Mouse (Mus musculus): ENCODE results near the gene Pla2g4b. TPM values are rescaled to one million over a fixed set of nuclear protein-coding genes. Genes with fewer than 3 reads are reported as not detected.
A peak's percentile ranks its signal among the peaks of the same experiment; 100 is the strongest.

Pla2g4b gene
- polyA plus RNA-seq, 1 experiment from 2014 or later: 0.17 TPM

DNA sequence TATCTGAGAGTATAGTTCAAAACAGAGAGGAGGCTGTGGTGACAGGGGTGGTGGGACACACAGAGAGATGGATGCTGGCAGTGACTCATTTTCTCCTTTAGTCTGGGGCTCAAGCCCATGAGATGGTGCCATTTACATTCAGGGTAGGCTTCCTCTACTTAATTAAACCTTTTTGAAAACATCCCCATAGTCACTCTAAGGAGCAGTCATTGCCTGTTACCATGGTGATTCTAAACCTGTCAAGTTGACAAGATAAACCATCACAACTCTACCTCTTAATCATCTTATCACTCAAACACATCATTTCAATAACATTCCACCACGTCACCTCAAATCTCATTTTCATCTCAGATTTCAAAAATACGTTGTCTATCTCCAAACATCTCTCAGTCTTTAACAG is 29.2 kb upstream of the Pla2g4b start:
- Histone ChIP-seq H3K4me3 (ENCODE audit: inconsistent target) (no peak overlapping the region), H3K36me3 (ENCODE audit: inconsistent target) (no peaks in the 10 kb centered on the region), H3K27ac (no peak overlapping the region), H3K79me2 (ENCODE audit: inconsistent target) (no peaks in the 10 kb centered on the region)
- 100% methylated on average over 2 of the region's 2 CpGs for WGBS (ENCODE audit: missing documents)

DNA sequence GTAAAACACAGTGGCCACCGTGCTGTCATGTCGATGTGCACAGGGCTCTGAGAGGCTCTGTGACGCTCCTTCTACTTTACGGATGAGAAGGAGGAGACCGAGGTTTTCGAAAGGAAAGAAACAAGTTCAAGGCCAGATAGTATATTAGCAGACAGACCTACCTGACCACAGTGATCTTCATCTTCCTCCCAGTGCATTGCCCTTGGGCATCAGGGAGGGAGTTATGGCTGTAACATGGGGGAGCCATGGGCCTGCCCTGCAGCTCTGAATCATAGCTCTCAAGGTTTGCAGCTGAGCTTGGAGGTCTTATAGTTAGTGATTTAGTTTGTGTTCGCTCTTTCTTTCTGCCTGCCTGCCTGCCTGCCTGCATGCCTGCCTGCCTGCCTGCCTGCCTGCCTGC is 26.5 kb upstream of the Pla2g4b start:
- no peak overlapping the region for H3K27ac ChIP-seq
- H3K4me3 ChIP-seq (ENCODE audit: inconsistent target): no peak overlapping the region
- WGBS (ENCODE audit: missing documents): 97% methylated on average over 7 of the region's 7 CpGs
- H3K36me3 ChIP-seq (ENCODE audit: inconsistent target): no peaks in the 10 kb centered on the region
- H3K79me2 ChIP-seq (ENCODE audit: inconsistent target): no peaks in the 10 kb centered on the region

DNA sequence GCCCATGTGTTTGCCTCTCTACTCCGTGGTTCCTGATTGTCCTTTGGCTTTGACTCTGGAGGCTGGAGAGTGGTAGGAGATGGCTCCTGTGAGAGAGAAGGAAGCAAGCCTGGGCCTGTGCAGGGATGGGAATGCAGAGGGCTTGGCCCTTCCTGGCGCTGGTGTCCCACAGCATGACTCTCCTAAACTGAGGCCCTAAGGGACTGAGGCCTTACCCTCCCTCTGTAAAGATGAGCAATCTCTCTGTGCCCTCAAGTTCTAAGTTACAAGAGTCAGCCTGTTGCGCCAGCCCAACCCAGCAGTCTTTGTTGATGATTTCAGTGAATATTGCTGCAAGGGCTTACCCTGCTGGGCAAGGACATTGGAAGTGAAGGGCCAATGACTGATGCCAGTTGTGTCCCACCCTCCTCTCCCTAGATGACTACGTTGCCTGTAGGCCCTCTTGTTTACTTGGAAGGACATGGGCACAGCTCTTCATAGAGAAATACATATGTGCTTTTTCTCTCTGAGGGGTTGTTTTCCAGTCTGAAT is 25.5 kb upstream of the Pla2g4b start:
- WGBS (ENCODE audit: missing documents): 94% methylated on average over 4 of the region's 4 CpGs

DNA sequence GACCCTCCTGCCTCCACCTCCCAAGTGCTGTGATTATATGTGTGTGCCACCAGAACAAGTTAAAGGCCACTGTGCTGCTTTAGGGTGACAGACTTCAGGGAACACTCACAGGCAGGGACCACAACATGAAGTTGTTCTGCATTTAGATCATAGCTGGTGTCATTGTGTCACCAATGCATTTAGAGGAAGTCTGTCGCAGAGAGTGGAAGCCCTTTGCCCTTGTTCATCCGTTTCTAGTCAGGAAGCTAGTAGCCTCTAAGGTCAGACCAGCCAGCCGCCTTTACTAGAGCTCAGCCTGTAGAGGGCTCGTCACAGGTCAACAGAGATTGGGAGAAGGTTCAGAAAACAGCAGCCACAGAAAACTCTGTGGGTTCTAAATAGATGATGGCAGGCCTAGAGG is 24.5 kb upstream of the Pla2g4b start:
- H3K36me3 ChIP-seq (ENCODE audit: inconsistent target): no peaks in the 10 kb centered on the region
- no peak overlapping the region for H3K27ac ChIP-seq
- no peak overlapping the region for H3K4me3 ChIP-seq (ENCODE audit: inconsistent target)
- 4% methylated on average over 4 of the region's 4 CpGs for WGBS (ENCODE audit: missing documents)
- H3K79me2 ChIP-seq (ENCODE audit: inconsistent target): no peaks in the 10 kb centered on the region

More for the DNA sequence above, 25.5 kb upstream of the Pla2g4b start:
- Histone ChIP-seq H3K27ac (no peak overlapping the region), H3K79me2 (ENCODE audit: inconsistent target) (no peaks in the 10 kb centered on the region), H3K4me3 (ENCODE audit: inconsistent target) (no peak overlapping the region), H3K36me3 (ENCODE audit: inconsistent target) (no peaks in the 10 kb centered on the region)

DNA sequence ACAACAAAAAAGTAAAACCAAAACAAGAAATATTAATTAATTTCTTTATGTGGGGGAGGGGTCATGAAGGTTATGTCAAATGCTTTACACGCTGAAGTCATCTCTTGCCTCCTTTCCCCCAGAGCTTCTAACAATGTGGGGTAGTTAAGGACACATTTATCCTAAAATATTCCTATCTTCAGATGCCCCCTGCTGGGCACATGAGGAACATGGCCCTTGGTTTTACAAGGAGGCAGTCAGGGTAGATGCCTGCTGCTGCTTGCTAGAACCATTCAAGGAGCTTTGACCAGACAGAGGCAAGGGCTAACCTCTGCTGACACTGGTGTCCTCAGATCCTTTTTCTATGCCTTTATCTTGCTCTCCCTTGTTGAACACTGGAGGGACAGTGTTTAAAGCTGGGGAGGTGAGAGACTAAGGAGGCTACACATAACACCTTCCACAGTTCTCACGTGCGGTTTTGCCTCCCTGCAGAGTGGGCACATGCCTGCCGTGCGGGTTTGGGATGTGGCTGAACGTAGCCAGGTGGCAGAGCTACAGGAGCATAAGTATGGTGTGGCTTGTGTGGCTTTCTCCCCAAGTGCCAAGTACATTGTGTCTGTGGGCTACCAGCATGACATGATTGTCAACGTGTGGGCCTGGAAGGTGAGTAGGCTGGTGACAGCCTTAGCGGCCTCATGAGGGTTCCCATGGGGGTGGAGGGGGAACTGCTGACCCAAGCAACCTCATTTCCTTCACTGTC is 21.6 kb upstream of the Pla2g4b start:
- H3K79me2 ChIP-seq (ENCODE audit: inconsistent target): no peaks in the 10 kb centered on the region
- WGBS (ENCODE audit: missing documents): 81% methylated on average over 7 of the region's 8 CpGs

DNA sequence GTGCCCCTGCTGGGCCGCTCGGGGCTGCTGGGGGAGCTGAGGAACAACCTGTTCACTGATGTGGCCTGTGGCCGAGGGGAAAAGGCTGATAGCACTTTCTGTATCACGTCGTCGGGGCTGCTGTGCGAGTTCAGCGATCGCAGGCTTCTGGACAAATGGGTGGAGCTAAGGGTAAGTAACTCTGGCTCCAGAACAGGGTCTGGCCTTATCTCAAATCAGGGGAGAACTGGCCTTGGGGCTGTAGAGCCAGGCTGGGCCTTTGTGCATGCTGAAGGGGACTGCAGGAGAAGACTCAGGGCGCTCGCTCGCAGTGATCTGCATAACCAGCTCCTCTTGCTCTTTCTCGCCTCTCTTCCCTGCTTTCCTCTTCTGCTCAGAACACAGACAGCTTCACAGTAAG is 20.3 kb upstream of the Pla2g4b start:
- no peak overlapping the region for H3K27ac ChIP-seq
- H3K4me3 ChIP-seq (ENCODE audit: inconsistent target): no peak overlapping the region
- H3K79me2 ChIP-seq (ENCODE audit: inconsistent target): no peaks in the 10 kb centered on the region
- peaks cover 25% of the 10 kb centered on the region; the same call in 1 of the 2 replicates for H3K36me3 ChIP-seq (ENCODE audit: inconsistent target)
- 91% methylated on average over 13 of the region's 13 CpGs for WGBS (ENCODE audit: missing documents)

More for the DNA sequence above, 21.6 kb upstream of the Pla2g4b start:
- H3K27ac ChIP-seq: no peak overlapping the region
- no peak overlapping the region for H3K4me3 ChIP-seq (ENCODE audit: inconsistent target)
- peaks cover 12% of the 10 kb centered on the region; the same call in 1 of the 2 replicates for H3K36me3 ChIP-seq (ENCODE audit: inconsistent target)

DNA sequence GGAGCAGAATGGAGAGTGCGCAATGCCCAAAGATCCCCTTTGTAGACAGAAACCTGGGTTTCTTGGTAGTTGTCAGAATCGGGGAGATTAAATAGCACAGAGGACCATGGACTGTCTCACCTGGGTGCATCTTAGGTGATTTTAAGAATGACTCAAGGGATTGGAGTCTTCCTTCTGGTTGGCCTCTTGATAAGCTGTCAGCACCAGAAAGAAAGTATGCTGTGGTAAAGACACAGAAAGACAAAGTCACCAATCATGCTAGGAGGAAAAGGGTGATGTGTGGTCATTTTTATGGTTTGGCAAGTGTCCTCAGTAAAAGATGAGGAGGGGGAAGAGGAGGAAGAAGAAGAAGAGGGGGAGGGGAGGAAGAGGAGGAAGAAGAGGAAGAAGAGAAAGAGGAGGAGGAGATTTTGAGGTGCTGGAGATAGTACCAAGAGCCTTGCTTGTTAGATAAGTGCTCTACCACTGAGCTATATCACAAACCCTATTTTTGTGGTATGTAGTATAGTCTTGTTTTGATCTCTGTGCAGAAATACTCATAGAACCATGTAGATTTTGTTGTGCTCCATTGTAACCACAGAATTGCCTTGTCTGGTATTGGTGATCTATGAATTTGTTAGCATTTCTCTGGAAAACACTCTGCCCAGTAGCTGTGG is 19.3 kb upstream of the Pla2g4b start:
- no peak overlapping the region for H3K27ac ChIP-seq
- no peaks in the 10 kb centered on the region for H3K79me2 ChIP-seq (ENCODE audit: inconsistent target)
- H3K4me3 ChIP-seq (ENCODE audit: inconsistent target): no peak overlapping the region
- WGBS (ENCODE audit: missing documents): 93% methylated on average over 2 of the region's 2 CpGs
- peaks cover 36% of the 10 kb centered on the region for H3K36me3 ChIP-seq (ENCODE audit: inconsistent target)

DNA sequence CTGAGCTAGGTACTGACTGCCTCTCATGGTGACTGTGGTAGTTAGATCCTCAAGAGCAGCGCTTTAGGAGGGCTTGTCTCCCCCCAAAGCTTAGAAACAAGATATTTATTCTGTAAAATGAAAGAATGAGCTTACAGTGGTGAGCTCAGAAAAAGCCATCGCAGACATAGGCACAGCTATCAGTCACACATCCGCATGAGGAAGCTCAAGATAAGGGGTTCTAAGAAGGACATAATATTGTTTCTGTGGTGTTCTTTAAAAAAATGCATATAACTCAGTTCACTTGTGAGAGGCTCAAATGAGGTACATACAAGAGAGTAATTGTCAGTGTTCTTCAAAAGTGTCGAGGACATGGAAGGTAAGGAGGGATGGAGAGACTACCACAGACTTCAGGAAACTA is 17.3 kb upstream of the Pla2g4b start:
- H3K36me3 ChIP-seq (ENCODE audit: inconsistent target): peaks cover 45% of the 10 kb centered on the region
- 100% methylated on average over 4 of the region's 4 CpGs for WGBS (ENCODE audit: missing documents)
- H3K79me2 ChIP-seq (ENCODE audit: inconsistent target): no peaks in the 10 kb centered on the region
- H3K27ac ChIP-seq: no peak overlapping the region
- no peak overlapping the region for H3K4me3 ChIP-seq (ENCODE audit: inconsistent target)

DNA sequence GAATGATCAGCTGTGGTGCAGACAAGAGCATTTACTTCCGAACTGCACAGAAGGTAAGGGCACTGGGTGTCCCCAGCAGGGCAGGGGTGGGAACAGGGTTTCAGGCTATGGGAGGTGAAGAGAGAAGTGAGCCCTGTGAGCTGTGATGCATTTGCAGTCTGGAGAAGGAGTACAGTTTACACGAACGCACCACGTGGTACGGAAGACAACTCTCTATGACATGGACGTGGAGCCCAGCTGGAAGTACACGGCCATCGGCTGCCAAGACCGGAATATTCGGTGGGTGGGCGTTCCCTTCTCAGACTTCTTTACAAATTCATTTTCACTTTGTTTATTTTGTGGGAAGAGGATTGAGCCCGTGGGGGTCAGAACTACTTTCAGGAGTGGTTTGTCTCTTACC is 15.6 kb upstream of the Pla2g4b start:
- Histone ChIP-seq H3K79me2 (ENCODE audit: inconsistent target) (no peaks in the 10 kb centered on the region), H3K27ac (no peak overlapping the region), H3K36me3 (ENCODE audit: inconsistent target) (peaks cover 59% of the 10 kb centered on the region), H3K4me3 (ENCODE audit: inconsistent target) (no peak overlapping the region)
- 94% methylated on average over 12 of the region's 12 CpGs for WGBS (ENCODE audit: missing documents)

DNA sequence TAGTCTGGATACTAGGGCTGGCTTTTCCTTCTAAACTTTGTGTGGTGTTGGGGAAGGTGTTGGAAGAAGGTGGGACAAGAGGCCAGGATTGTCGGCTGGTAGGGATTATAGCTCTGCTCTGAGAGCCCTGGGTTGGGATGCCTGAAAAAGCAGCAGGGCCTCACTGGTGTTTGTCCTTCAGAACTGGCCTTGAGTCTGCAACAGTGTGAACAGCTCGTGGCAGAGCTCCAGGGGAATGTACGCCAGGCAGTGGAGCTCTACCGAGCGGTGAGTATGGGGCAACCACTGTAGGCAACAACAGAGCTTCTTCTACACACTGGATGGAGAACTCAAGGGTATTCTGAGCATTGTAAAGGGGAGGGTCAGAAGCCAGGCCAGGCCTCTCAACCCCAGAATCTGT is 8.9 kb upstream of the Pla2g4b start:
- H3K27ac ChIP-seq: no peak overlapping the region
- H3K36me3 ChIP-seq (ENCODE audit: inconsistent target): peaks cover 26% of the 10 kb centered on the region
- no peak overlapping the region for H3K4me3 ChIP-seq (ENCODE audit: inconsistent target)
- WGBS (ENCODE audit: missing documents): 89% methylated on average over 5 of the region's 5 CpGs
- no peaks in the 10 kb centered on the region for H3K79me2 ChIP-seq (ENCODE audit: inconsistent target)

DNA sequence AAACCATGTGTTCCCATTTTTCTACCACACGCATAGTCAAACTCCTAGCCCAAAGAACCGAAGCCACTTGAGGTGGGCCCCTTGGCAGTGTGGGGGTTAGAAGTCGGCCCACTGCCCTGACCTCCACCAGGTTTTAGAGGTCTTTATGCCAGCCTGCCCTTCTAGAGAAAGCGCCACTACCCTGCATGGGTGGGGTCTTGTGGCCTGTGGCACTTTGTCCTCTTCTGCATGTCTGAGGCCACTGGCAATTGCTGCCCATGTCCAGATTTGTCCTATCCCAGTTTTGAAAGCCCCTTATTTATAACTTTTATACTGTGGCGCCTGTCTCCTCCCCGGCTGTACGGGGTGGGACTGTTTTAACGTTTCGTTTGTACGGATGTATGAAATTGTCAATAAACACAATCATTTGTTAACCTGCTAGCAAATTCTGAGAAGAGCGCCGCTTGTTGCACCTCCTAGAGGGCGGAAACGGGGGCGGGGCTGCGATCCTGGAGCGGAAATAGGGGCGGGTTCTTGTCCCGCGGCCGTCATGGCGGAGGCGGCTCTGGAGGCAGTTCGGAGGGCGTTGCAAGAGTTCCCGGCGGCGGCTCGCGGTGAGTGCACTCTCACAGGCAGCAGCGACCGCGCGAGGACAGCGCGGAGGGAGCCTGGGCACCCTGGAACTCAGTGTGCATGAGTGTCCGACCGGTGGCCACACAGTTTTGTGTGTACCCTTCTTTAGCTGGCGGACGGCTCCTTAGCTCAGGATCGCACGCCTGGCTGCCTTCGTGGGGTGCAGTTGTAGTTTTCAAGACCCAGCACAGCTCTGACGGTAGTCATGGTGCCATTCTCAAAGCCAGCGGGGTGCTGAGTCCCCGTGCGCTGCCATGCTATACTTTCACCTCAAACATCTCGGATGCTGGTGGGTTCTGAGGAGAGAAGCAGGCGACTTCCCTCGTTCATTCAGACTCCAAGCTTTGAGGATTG is 6.0 kb upstream of the Pla2g4b start, which contains the start of the genes Jmjd7 and Gm28042:
TSS of gene Jmjd7 (plus strand) at position 500 of the 966 bp plus-strand sequence.
TSS of gene Gm28042 (plus strand) at position 510 of the 966 bp plus-strand sequence.
- H3K79me2 ChIP-seq (ENCODE audit: inconsistent target): no peaks in the 10 kb centered on the region
- peak within 1 kb of the TSS; percentile 52 for H3K27ac ChIP-seq
- H3K36me3 ChIP-seq (ENCODE audit: inconsistent target): peaks cover 10% of the 10 kb centered on the region; the same call in 1 of the 2 replicates
- WGBS (ENCODE audit: missing documents): 7% methylated on average over 50 of the region's 50 CpGs
- peak within 1 kb of the TSS; percentile 70 for H3K4me3 ChIP-seq (ENCODE audit: inconsistent target)

DNA sequence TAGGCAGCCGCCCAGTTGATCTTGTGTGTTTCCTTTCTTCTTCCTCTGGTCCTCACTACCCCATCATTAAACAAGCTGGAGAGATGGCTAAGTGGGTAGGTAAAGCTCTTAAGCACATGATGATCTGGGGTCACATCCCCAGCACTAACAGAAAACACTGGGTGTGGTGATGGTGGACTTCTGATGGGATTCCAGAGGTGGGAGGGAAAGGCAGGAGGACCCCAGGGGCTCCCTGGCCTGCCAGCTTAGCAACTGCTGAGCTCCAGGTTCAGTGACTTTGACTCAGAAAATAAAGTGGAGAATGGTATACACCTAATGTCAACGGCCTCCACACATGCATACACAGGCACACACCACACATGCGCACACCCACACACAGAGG is 5.3 kb upstream of the Pla2g4b start:
- Histone ChIP-seq H3K36me3 (ENCODE audit: inconsistent target) (peaks cover 3% of the 10 kb centered on the region; the same call in 1 of the 2 replicates), H3K27ac (peak overlapping the region; percentile 52), H3K79me2 (ENCODE audit: inconsistent target) (no peaks in the 10 kb centered on the region), H3K4me3 (ENCODE audit: inconsistent target) (peak overlapping the region; percentile 70)
- WGBS (ENCODE audit: missing documents): 59% methylated on average over 3 of the region's 3 CpGs

DNA sequence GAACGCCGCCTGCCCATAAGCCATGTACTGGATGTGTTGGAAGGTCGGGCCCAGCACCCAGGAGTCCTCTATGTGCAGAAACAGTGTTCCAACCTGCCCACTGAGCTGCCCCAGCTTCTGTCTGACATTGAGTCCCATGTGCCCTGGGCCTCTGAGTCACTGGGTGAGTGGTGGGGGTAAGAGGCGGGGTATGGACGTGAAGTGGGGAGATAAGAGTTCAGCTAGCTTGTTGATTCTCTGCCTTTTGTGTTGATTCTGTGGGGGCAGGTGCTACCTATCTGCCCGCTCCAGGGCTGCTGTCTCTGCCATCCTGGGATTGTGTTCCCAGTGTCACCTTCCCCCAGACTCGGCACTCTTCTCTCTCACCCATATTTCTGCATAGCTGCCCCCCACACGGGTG is 2.8 kb upstream of the Pla2g4b start:
- H3K27ac ChIP-seq: no peak overlapping the region
- no peaks in the 10 kb centered on the region for H3K36me3 ChIP-seq (ENCODE audit: inconsistent target)
- 89% methylated on average over 7 of the region's 8 CpGs for WGBS (ENCODE audit: missing documents)
- no peak overlapping the region for H3K4me3 ChIP-seq (ENCODE audit: inconsistent target)
- H3K79me2 ChIP-seq (ENCODE audit: inconsistent target): no peaks in the 10 kb centered on the region

DNA sequence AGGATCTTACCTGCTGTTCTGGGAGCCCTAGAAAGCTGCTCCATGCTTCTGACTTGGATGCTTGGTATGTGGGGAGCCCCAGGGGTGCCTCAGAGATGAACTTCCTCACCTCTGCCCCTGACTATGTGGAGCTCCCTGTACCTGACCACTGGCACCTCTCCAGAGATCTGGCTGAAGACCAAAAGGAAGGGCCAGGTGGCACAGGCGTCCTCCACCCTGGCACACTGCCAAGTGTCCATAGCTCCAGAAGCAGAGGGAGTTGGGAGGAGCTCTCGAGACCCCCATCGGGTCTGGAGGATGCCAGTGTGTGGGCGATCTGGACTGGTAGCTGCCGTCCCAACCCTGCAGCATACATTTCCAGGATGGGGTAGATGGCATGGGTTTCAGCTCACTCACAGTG is 509 bp downstream of the Pla2g4b start:
- no peak overlapping the region for H3K27ac ChIP-seq
- H3K79me2 ChIP-seq (ENCODE audit: inconsistent target): no peaks in the 10 kb centered on the region
- whole genome bisulfite sequencing (ENCODE audit: missing documents): 91% methylated on average over 5 of the region's 5 CpGs
- no peaks in the 10 kb centered on the region for H3K36me3 ChIP-seq (ENCODE audit: inconsistent target)
- no peak overlapping the region for H3K4me3 ChIP-seq (ENCODE audit: inconsistent target)

All from macrophage (primary cell).